Mouse (Mus musculus) embryonic fibroblast, embryonic 13.5 days (primary cell): ENCODE data around the gene Tenm2. TPM values are rescaled to one million over a fixed set of nuclear protein-coding genes. Genes with fewer than 3 reads are reported as not detected.

Source experiments
- H3K27ac ChIP-seq: 2 replicates; pipeline ENCODE4 v1.5.1; 2012; ENCODE audit warnings: low read length, control low read depth, inconsistent platforms; ENCODE audit not compliant: insufficient read depth
- H3K4me1 ChIP-seq: 2 replicates; pipeline ENCODE4 v1.6.1; 2011; ENCODE audit warnings: low read length; ENCODE audit not compliant: control insufficient read depth, insufficient read depth
- H3K4me3 ChIP-seq: 2 replicates; pipeline ENCODE4 v1.5.1; 2011; ENCODE audit warnings: mild to moderate bottlenecking, control low read depth, low read length; ENCODE audit not compliant: insufficient read depth
- CTCF ChIP-seq: IDR thresholded peaks from 2 replicates; pipeline ENCODE4 v1.5.1; 2011; ENCODE audit warnings: mild to moderate bottlenecking, control low read depth, low read length, moderate library complexity, borderline replicate concordance; ENCODE audit not compliant: insufficient read depth
- POLR2A ChIP-seq: IDR thresholded peaks from 2 replicates; pipeline ENCODE4 v1.6.1; 2011; ENCODE audit warnings: low read depth, mild to moderate bottlenecking, control low read depth, low read length, moderate library complexity
- polyA plus RNA-seq: library from polyadenylated mRNA; stranded (reverse); fragments of >200 nt; gene quantifications from 2 replicates; pipeline ENCODE4 v1.2.4, GENCODE M21; 2011; ENCODE audit warnings: low read depth; ENCODE audit not compliant: missing spikeins, insufficient read length

Tenm2 gene
- polyA plus RNA-seq, 1 experiment: 0.05 TPM

- Histone ChIP-seq H3K27ac (no peak overlapping the region), H3K4me1 (peaks cover 5% of the 10 kb centered on the region; the same call in 1 of the 2 replicates), H3K4me3 (no peak overlapping the region)
- TF ChIP-seq CTCF (no peak), POLR2A (no peak)
Observed at GRCm38 (mm10) chr11:36337063-36337462, 898.7 kb downstream of the Tenm2 start.

GRCm38 (mm10) chr11:36335147-36335546 is 900.6 kb downstream of the Tenm2 start:
- peaks cover 5% of the 10 kb centered on the region; the same call in 1 of the 2 replicates for H3K4me1 ChIP-seq
- H3K4me3 ChIP-seq: no peak overlapping the region
- TF ChIP-seq POLR2A (no peak), CTCF (no peak)
- H3K27ac ChIP-seq: no peak overlapping the region

GRCm38 (mm10) chr11:36334100-36334735 is 901.5 kb downstream of the Tenm2 start:
- TF ChIP-seq POLR2A: no peak
- no peak for TF ChIP-seq CTCF
- Histone ChIP-seq H3K27ac (no peak overlapping the region), H3K4me3 (no peak overlapping the region), H3K4me1 (peaks cover 5% of the 10 kb centered on the region; the same call in 1 of the 2 replicates)

- no peak overlapping the region for H3K27ac ChIP-seq
- no peak overlapping the region for H3K4me3 ChIP-seq
- no peak for TF ChIP-seq POLR2A
- TF ChIP-seq CTCF: no peak
- H3K4me1 ChIP-seq: peaks cover 5% of the 10 kb centered on the region; the same call in 1 of the 2 replicates
Observed at GRCm38 (mm10) chr11:36332222-36332621, 903.5 kb downstream of the Tenm2 start.

- TF ChIP-seq CTCF (no peak), POLR2A (no peak)
- peaks cover 5% of the 10 kb centered on the region; the same call in 1 of the 2 replicates for H3K4me1 ChIP-seq
- no peak overlapping the region for H3K27ac ChIP-seq
- no peak overlapping the region for H3K4me3 ChIP-seq
Observed at GRCm38 (mm10) chr11:36331408-36332178, 904.2 kb downstream of the Tenm2 start.

GRCm38 (mm10) chr11:36327243-36327642 is 908.5 kb downstream of the Tenm2 start:
- no peak overlapping the region for H3K4me3 ChIP-seq
- no peak for TF ChIP-seq POLR2A
- no peak for TF ChIP-seq CTCF
- H3K27ac ChIP-seq: no peak overlapping the region
- H3K4me1 ChIP-seq: no peaks in the 10 kb centered on the region

- no peak for TF ChIP-seq CTCF
- no peak for TF ChIP-seq POLR2A
- Histone ChIP-seq H3K4me1 (no peaks in the 10 kb centered on the region), H3K4me3 (no peak overlapping the region), H3K27ac (no peak overlapping the region)
Observed at GRCm38 (mm10) chr11:36309317-36309716, 926.4 kb downstream of the Tenm2 start.

GRCm38 (mm10) chr11:36307276-36307675 is 928.5 kb downstream of the Tenm2 start:
- H3K4me3 ChIP-seq: no peak overlapping the region
- no peak overlapping the region for H3K27ac ChIP-seq
- H3K4me1 ChIP-seq: no peaks in the 10 kb centered on the region

GRCm38 (mm10) chr11:36305348-36305950 is 930.3 kb downstream of the Tenm2 start:
- no peak for TF ChIP-seq POLR2A
- TF ChIP-seq CTCF: no peak
- H3K4me1 ChIP-seq: no peaks in the 10 kb centered on the region
- H3K4me3 ChIP-seq: no peak overlapping the region
- no peak overlapping the region for H3K27ac ChIP-seq

More at GRCm38 (mm10) chr11:36307276-36307675, 928.5 kb downstream of the Tenm2 start:
- TF ChIP-seq POLR2A: no peak
- no peak for TF ChIP-seq CTCF
